Mouse (Mus musculus) T-helper 2 cell (primary cell): Measurements from ENCODE around the gene Pdcd4.
"Not testable (repeated sequence)": the region's sequence is repeated elsewhere in the genome, so short reads cannot be mapped to it uniquely, and the experiment has no call there.

ENCODE experiments used
- in situ Hi-C: fragments of 300-600 bp; cut with MboI, MseI; formaldehyde crosslinking; loops from one replicate; pipeline ENCODE4 v1.15.1; 2025; ENCODE audit warnings: high pct_unique_total_duplicates

Pdcd4 gene

DNA sequence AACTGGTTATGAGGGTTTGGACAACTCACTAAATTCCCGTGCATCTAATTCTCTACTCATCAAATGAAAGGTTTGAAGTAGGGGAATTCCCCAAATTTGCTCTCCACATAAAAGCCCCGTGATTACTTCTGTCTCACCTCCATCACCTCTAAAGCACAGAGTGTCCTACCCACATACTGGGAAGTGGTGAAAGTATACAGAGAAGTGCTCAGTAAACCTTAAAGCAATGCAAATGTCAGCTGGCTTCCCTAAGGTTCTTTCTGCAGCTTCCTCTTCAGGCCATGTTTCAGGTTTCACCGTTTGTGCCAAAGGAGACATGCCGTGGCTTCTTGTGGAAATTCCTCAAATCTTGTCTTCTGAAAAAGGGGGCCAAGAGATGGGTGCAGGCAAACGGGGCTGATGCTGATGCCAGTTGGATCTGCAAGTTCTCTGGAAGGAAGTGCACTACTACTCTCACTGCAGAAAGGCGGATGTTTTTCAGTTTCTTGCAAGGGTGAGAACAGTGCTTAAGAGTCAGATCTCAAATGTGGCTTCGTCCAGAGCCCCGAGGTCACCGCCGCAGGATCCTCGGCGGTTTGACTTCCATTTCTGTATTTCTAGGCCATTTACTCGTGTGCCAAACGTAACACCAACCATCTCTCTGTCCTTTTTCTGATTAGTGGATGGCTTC lies 8.0 kb downstream of the Pdcd4 start:
- in situ Hi-C loops, result no loop called here

DNA sequence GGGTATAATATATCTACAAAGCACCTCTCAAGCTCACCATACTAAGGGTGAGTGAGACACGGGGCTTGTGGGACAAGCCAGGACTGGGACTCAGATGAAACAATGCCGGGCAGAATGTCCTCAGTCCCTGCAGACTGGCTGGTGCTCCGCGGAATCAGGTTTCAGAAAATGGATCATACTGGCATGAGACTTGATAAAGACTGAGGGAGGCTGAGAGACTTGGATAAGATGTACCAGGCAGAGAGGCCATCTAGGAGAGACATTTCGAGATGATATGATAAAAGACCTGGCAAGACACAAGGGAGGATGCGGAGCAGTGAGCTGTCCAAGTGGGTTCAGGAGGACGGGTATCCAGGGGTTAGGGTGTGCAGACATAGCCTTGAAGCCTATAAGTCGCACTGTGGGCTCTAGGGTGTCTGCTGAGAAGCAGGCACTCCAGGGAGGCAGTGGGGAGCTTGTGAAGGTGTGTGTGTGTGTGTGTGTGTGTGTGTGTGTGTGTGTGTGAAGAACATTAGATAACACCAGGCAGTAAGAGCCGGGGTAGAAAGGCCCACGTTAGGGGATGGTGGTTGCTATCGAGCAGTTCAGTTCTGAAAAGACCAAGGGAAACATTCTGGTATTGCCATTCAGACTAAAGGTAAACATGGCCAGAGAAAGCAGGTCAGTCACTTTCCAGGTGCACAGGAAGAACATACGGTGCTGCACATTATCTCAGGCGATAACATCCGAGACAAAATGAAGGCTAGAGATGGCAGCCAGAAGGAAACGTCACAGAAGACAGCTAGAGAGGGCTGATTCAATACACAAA lies 10.1 kb downstream of the Pdcd4 start:
- in situ Hi-C loops, result no loop called here

DNA sequence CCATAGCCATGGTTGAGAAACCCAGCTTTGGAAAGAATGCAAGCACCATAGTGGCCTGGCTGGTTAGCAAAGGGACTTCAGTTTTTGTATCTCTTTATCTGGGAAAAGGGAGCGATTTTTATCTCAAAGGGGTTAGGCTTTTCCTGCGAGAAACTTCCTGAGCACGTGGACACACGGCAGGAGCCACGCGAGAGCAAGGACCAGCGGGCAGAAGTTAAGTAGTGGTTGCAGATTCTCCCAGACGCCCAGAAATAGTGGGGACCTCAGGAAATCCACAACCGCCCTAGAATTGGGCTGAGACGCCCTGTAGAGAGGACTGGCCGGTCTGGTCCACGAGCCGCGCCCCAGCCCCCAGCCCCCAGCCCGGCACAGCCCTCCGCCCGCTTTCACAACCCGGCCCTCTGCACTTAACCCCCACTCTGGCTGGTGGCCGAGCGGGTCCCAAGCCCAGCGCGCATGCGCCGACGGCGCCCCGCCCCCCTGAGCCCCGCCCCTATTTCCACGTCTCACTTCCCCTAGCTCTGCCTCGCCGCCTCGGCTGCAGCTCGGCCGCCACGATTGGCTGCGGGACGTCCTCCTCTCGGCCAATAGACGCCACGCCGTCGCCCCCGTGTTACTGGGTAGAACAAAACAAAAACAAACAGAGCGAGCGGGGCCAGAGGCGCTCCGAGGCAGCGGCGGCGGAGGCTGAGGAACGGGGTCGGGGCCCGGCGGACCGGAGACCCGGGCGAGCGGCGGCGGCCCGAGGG lies 10.9 kb downstream of the Pdcd4 start:
- in situ Hi-C loops, result no loop called here

DNA sequence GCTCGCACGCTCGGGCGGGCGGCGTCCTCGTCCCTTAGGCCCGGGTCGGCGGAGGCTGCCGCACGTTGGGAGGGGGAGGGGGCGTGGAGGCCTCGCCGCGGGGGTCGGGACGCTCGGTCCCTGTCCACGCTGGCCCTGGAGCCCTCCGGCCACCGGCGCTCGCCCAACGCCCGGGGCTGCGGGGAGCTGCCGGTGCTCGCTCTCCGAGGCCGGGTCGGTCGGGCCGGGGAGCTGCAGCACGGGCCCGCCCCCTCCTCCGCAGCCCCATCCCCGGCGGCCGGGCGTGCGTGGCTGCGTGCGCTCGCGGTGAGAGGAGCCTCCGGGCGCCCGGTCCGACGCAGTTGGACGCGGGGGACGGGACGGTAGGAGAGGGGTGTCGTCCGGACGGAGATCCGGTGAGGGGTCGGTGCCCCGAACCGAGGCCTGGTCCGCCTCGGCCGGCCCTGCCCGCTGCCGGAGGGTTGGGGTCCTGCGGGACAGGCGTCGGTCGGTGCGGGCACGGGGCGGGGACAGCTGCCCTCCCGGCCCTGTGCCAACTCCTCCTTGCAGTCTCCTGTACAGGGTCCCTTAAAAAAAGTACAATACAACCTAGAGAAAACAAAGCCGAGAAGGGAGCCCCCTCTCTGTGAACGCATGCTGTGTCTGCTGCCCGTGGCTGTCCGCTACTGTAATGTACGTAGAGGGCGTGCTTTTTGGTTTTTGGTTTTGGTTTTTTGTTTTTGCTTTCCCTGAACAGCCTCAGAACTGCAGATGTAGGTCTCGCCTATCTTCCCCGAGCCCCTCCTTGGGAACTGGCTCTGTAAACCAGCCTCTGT lies 11.7 kb downstream of the Pdcd4 start:
- in situ Hi-C loops, result no loop called here

DNA sequence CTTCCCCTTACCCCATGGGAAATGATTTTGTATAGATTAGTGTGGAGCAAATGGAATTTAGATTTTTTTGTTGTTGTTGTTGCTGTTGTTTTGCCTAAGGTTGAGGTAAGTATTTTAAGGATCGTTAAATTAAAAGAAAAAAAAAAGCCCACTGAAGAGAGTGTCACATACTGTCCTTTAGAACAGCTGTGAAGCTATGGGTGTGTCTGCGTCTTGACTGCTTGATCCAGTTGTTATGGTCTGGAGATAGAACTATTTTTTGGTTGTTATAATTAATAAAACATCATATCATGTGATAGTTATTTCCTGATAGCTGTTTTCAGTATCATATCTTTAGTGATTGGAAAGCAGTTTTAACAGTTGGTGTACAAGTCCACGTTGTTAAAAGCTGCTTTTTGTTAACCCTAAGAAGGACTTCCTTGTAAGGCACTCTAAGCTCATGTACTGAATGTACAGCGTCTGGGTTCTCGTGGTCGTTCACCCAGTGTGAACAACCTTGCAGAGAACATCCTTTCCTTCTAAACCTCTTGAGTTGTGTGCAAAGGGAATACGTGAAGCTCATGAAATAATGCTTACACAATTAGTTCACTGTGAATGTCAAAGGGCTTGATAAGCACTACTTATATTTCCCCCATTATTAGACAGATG lies 12.9 kb downstream of the Pdcd4 start:
- in situ Hi-C loops, result no loop called here

DNA sequence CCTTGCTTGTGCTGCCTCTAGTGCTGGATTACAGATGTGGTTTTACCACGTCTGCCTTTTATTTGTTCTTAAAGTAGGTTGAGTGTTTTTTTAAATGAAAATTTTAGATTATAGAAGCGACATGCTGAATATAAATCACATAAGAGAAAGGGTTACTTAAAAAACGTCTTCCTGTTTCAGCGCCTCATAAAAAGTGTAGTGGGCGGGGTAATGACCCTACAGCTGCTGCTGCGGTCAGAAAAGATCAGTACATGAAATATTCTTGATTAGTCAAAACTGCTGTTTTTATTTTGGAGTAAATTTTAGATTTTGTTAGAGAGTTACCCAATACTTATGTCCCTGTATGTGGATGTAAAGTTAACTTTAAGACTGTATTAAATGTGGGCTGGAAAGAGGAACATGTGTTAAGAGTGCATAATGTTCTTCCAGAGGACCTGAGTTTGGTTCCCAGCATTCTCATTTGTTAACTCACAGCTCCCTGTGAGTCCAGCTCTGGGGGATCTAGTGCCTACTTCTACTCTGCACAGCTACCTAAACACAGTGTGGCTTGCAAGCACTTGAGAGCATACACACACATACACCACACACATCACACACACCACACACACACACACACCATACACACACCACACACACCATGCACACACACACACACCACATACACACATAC lies 14.1 kb downstream of the Pdcd4 start:
- in situ Hi-C loops, result no loop called here

DNA sequence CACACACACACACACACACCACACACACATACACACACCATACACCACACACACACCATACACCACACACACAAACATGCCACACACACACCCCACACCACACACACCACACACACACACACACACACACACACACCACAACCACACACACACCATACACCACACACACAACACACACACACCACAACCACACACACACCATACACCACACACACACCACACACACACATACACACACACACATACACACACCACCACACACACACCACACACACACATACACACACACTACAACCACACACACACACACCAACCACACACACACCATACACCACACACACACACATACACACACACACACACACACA lies 14.7 kb downstream of the Pdcd4 start:
- in situ Hi-C loops, result not testable (repeated sequence)

DNA sequence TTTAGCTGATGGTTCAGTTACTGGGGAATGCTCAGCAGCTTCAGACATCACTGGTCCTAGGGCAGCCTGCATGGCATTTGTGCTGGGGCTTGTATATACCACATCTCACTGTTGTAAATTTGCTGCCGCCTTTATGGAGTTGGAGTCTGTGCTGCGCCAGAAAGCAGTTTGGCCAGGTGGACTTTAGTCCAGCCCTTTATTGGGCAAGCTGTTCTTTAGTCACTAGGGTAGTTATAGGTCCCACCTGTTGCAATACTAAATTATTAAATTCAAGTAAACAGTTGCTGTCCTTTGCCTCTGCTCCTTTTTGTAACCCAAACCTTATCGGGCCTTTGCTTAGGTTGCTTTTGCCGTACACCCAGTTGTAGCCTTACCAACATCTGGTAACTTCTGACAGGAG lies 22.9 kb downstream of the Pdcd4 start:
- in situ Hi-C loops, result loop anchor here (5.0 kb wide), 1 partner anchor 68 kb away; no protein-coding TSS in a partner anchor

DNA sequence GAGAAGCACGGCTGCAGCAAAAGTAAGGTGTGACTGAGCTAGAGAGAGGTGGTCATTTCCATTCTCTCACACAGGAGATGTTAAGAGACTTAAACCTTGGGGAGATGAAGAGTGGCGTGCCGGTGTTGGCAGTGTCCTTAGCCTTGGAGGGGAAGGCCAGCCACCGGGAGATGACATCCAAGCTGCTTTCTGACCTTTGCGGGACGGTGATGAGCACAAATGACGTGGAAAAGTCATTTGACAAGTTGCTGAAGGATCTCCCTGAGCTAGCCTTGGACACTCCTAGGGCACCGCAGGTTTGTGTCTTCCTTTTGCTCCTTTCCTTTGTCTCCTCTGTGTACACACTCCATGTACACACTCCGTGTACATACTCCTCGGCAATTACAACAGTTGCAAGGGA lies 27.5 kb downstream of the Pdcd4 start:
- in situ Hi-C loops, result loop anchor here (5.0 kb wide), 1 partner anchor 72 kb away; no protein-coding TSS in a partner anchor

DNA sequence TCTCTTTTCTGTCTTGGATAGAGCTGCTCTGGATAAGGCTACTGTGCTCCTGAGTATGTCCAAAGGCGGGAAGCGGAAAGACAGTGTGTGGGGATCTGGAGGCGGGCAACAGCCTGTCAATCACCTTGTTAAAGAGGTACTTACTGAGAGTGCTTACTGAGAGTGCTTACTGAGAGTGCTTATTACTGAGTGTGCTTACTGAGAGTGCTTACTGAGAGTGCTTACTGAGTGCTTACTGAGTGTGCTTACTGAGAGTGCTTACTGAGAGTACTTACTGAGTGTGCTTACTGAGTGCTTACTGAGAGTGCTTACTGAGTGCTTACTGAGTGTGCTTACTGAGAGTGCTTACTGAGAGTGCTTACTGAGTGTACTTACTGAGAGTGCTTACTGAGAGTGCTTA lies 30.0 kb downstream of the Pdcd4 start:
- in situ Hi-C loops, result not testable (repeated sequence)

DNA sequence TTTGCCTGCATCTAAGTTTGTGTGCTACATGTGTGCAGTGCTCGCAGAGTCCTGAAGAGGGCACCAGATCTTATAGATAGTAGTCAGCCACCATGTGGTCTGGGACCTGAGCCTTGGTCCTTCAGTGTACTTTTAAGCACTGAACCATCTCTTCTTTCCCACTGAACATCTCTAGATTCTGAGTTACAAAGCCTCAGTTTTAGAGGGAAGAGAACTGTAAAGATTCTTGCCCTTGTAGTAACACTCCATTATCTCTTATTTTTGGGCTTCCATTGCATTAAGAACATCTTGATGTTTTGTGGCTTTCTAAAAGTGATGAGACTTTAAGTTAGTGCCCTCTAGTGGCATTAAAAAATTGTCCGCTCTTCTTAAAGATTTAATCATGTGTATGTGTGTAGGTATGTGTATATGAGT lies 33.3 kb downstream of the Pdcd4 start:
- in situ Hi-C loops, result loop anchor here (5.0 kb wide), 1 partner anchor 163 kb away; no protein-coding TSS in a partner anchor

DNA sequence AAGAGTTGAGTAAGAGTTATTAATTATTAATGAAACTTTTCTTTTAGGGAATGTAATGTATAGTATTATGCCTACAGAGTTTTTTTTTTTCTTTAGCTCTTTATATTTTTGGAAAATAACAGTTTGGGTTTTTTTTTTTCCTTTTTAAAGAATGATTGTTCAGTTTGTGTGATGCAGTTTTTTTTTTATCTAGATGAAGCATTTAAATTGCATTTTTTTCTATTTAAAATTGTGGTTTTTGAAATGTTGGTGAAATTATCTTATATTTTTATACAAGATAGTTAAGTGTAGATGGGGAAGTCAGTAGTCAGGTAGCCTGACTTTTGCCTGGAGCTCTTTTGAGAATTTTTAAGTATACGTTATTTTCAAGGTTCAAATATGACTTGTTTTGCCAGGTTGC lies 34.7 kb downstream of the Pdcd4 start:
- in situ Hi-C loops, result loop anchor here (5.0 kb wide), 1 partner anchor 164 kb away; no protein-coding TSS in a partner anchor

DNA sequence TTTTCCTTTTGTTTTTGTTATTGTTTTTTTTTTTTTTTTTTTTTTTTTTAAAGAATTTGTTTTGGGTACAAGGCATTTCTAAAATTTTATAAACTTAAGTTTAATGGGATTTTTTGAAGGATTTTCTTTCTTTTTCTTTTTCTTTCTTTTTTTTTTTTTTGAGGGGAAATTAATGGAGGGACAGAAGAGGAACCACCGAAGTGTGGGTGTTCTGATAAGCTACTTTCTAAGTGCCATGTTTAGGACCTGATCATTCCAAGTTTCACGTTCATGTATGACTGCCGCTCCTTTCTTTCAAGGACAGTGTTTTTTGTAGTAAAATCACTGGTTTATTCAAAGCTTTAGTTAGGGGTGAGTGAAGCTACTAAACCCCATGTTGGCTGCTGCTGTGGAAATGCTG lies 37.2 kb downstream of the Pdcd4 start:
- in situ Hi-C loops, result loop anchor here (5.0 kb wide), 1 partner anchor 167 kb away; no protein-coding TSS in a partner anchor

DNA sequence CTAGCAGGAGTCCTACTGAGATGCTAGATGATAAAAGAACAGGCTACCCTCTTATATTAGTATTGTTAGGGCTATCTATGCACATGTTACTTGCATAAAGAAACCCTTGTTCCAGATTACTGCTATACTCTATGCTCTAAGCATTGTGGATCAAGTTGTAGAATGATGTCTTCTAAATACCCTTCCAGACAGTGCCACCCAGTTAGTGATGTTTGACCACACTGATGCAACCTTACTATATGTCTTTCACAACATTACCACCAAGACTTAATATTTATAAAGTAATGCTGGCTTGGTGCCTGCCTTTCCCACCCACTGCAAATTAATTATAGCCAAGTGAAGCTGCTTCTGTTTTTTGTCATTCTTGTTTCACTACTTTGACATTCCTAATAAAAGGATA lies 41.0 kb downstream of the Pdcd4 start:
- in situ Hi-C loops, result no loop called here

DNA sequence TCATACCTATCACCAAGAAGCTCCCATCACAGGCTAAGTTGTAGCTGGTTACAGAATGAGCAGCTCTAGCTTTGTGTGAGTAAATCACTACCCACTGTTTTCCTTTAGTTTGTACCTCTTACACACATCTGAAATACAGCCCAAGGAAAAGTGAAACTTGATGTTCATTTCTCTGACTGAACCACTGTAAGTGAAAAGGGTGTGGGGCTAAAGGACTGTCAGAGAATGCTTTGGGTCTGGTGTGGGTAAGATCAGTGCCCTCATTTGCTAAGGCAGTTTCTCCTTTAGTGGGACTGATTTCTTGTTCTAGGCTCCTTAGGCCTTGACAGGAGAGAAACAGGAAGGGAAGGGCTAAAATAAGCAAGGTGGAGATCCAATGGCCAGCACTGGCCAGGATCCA lies 42.0 kb downstream of the Pdcd4 start:
- in situ Hi-C loops, result no loop called here

DNA sequence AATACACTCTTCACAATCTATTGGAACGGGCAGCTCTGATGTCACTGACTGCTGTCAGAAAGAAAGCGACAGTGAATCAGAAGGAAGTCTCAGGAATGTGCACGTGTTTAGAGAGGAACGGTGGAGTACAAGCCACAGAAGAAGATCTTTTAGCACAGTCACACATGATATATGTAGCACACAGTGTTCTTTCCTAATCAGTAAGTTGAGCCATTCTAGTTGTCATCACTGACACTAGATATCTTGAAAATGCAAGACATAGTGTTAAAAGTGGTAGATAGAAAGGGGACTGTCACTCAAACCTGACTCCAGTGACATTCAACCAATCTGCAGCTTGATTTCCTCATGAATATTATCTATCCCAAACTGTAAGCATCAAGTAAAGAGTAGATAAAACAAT lies 47.4 kb downstream of the Pdcd4 start:
- in situ Hi-C loops, result no loop called here

DNA sequence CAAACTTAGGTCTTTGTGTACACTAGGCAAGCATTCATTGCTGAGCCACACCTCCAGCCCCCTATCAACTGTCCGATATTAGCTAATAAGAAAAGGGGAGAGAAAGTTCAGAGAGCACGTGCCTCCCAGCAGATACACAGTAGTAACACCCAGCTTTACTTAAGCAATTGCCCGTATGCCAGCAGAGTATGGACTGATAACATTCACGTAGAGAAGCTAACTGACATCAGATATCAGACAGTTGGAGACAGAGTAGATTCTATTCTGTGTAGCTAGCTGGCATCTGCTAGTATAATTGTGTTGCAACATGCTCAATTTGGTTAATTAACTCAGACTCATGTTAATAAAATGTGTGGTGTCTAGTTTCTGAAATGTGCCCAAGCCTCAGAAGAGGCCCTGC lies 49.1 kb downstream of the Pdcd4 start:
- in situ Hi-C loops, result no loop called here

DNA sequence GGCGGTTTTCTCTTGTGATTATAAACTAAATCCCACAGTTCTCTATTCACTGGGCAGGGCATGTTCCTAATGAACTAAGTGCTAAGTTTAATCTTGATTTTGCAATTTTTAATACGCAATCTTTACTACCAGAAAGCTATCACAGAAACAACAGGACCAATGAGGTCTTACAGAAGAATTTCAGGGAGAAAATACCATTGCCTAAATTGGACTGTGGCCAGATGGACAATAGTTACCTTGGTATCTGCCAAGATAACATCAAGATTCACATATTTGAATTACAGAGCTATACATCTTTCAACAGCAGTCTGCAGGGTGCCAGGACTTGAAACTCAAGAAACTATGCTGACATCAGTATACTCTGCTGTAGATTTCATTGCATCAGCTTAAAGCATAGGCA lies 50.3 kb downstream of the Pdcd4 start:
- in situ Hi-C loops, result no loop called here

DNA sequence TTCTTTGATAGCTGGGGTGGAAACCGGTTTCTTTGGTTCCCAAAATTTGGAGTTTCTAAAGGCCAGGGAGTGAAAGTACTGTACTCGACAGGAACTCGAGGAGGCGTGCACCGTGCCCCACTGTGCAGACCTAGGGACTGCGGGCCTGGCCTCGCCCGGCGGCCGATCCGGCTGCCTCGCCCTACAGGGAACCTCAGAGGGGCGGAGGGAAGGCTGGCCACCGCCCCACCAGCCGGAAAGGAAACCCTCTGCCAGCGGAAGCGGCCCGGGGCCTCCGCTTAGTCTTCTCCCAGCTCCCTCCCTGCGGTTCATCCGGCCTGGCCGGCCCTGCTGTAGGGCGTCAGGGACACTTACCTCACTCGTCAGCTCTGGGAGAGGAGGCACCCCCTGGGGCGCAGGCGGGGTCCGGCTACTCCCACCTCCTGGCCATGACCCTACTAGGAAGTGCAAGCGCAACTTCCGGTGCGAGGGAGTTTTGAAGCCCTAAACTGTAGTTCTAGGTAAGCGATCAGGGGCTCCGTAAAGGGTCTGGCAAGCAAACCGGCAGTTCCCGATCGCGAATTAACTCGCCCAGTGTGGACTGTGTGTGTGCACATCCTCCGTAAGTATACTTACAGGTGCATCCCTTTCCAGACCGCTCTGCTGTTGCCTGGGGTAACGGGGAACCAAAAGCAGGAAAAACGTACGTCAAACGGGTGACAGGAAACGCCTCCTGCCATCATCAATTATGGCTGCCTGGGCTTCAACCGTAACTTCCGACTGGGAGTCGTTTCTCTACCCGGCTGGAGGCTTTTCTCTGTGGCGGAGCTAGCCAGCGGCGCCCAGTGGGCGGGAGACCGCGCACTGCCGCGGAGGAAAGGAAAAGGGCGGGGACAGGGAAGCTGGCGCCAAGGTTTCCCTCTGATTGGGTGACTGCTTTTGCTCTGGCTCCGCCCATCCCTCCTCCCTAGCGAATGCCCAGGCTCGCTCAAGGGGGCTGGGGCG lies 52.1 kb downstream of the Pdcd4 start, which contains the start of the genes Shoc2 and Bbip1:
TSS of gene Shoc2 (plus strand) at position 505 of the 984 bp plus-strand sequence.
TSS of gene Bbip1 (minus strand) at position 826 of the 984 bp plus-strand sequence.
- in situ Hi-C loops, result no loop called here
